Mouse (Mus musculus): ENCODE measurements at regions not wholly inside any gene's neighbourhood (a gene's known extent, or its start where the extent isn't known, plus 50 kb on each side); places are given as distances from the start of the nearest gene placed in this dataset.
A peak's percentile ranks its signal among the peaks of the same experiment; 100 is the strongest.

MicroRNA genes in the stretch of these regions (microRNA counts, 519-probe panel; counts per million panel counts)
- 4,239 counts per million, percentile 97 among the panel's probes with 10 or more counts for microRNA mmu-miR-148a

Small RNAs in the stretch of these regions (microRNA-seq; reads per million reads assigned to microRNA genes)
- gene Mir148a, result 1,077 reads per million, percentile 80 among the genes with 10 or more reads in this experiment

Measured in heart, embryonic 16.5 days (tissue).